Mouse (Mus musculus) kidney, postnatal 14 days (tissue): ENCODE measurements around the gene Asb12.
"Not testable (repeated sequence)": the region's sequence is repeated elsewhere in the genome, so short reads cannot be mapped to it uniquely, and the experiment has no call there.

Experiments
- DNase-seq: peaks from one replicate; pipeline ENCODE4 v3.0.0; 2022; ENCODE audit warnings: mixed read lengths

Asb12 gene

DNA sequence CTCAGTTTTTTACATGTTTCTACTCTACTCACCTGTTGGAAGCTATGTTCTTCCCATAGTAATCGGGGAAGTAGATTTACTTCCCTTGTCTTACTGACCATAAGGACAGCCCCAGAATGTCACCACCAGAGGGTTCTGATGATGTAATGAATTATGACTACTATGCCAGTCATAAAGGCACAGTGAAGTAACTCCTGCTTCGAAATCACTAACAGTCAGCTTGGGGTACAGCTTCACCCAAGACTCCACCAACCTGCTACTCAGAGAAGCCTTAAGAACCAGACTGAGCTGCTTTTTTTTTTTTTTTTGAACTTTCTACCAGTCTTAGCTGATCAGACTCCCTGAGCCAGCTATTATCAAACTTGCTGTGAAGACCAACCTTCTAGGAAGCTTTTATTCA, at the start of gene Asb12, which contains the start of gene Pfn5:
Asb12 (minus strand) TSS at position 101 of the 400 bp plus-strand sequence.
Pfn5 (plus strand) TSS at position 218 of the 400 bp plus-strand sequence.
- no peak for DNase-seq

DNA sequence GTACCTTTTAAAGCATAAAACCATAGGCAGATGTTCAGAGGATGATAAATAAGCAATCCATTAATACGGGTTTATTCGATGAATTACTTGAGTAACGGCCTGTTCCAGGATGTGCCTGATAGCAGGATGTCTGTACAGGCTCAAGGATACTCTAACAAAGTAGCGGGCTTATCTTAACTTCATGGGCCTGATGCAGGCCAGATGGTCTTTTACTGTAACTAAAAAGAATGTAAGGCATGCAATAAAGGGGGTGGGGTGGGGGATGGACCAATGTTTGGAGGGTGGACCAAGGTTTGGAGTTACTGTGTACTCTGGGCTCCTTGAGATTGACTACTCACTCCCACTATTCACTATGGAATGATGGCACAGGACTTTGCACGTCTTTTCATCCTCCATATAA, 42.8 kb upstream of the Asb12 start:
- no peak for DNase-seq

DNA sequence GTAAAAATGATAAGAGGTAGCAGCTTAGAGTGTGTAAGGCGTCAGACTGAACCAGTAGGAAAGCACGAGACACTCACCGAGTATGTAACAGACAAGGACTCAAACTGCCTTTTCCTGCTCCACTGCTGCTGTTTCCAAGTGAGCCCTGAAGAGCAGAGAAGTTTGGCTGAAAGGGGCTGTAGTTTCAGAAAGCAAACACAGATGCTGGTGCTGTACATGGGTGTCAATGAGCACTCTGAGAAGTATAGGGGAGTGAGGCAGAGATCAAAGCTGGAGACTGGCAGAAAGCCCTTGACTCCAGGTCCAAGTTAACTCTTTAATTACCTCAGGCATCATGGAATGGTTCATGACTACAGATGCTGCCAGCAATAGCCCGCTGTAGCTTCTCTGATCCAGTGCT, 3.5 kb downstream of the Asb12 start:
- no peak for DNase-seq

DNA sequence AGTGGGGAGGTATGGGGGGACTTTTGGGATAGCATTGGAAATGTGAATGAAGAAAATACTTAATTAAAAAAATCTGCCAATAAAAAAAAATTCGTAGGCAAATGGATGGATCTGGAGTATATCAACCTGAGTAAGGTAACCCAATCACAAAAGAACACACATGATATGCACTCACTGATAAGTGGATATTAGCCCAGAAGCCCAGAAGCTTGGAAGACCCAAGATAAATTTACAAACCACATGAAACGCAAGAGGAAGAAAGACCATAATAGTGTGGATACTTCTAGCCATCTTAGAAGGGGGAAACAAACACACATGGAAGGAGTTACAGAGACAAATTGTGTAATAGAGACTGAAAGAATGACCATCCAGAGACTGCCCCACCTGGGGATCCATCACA, 22.3 kb downstream of the Asb12 start:
- not testable (repeated sequence) for DNase-seq

DNA sequence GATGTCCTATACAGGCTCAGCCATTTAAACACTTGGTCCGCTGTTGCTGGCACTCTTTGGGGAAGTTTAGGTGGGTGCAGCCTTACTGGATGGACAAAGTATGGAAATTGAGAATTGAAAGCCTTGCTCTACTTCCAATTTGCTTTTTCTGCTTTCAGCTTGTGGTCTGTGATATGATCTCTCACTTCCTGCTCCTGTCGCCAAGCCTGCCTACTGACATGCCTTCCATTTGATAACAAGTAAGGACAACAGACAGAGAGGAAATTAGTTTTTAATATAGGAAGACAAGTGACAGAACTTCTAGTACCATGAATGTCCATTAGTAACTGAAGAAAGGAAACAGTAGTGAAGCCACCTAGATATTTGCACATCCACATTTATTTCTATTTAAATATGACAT, 32.6 kb downstream of the Asb12 start:
- DNase-seq: no peak

DNA sequence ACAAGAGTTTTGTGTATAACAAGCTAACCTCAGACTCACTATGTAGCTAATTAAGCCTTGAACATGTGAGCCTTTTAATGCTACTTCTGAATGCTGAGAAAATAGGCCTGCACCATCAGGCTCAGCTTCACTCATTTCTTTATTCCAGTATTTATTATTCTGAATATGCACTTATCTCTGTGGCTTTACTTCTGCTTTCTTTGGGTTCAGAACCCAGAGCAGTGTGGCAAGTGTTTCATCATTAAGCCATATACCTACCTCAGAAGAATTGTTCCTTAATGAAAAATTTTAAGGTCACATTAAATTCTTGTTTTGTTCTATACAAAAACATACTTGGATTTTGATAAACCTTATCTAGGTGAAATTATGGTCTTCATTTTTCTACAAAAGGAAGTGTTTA, 33.9 kb downstream of the Asb12 start:
- no peak for DNase-seq

DNA sequence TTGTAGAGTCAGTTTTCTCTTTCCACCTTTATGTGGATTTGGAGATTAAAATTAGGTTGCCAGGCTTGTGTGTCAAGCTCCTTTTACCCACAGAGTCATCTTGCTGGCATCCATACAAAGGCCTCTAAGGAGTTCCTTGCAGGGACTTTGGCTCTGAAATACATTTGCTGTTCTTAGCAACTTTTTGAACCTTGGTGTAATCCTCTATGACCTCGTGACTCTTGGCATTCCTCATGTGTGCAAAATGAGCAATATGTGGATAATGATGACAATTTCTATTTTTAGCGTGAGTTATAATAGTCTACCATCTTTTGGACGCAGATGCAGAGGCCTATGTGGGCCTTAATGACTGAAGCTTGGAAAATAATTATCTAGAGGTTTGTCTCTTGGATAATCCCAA, 100.6 kb downstream of the Asb12 start:
- DNase-seq: no peak

DNA sequence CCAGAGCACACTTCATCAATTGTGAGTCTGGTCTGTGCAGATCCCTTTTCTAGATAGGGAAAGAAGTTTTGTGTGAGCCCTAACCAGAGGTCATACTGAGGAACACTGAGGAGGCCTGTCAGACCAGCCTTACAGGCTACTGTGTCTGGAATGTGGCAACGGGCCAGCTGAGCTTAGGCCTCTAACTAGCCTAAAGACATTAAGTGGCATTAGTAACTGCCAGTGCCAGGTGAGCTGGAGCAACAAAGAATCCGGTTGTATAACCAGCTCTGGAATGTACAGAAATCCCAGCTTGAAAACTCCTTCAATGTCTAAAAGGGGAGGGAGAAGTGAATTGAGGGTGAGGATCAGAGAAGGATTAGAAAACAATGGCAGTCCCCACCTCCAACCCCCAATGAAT, 111.9 kb downstream of the Asb12 start:
- DNase-seq: peak; percentile 79

DNA sequence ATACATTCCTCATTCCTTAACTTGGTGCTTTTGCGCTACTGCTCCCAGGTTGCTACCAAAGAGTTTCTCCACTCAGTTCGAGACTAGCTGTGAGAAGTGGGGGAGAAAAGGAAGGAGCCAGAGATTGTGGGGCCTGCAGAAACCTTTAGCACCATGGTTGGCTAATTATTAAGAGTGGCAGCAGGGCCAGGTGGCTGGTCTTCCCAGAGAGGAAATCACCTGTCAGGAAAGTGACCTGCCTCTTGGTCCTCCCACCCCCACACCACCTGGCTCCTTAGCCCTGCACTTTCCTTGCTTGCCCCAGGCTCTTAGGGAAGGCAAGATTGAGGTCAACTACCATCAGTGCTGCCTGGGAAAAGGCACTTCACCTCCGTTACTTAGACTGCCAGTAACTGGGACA, 112.6 kb downstream of the Asb12 start:
- DNase-seq: no peak

DNA sequence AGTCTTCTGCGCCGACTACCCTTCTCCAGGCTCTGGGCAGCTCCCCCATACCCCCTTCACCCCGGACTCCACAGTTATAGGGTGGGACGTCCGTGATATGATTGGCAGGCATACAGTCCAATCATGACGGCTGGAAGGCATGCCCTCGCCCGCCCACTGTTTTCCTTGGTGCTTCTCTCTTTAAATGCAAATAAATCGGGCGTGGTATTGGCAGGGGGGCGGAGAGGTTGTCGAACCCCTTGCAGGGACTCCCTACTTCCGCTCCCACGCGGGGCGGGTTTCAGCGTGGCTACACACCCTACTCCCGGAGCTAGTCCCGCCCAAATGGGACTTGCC, 113.0 kb downstream of the Asb12 start, which contains the start of gene Amer1:
Amer1 (minus strand) TSS at position 97 of the 336 bp plus-strand sequence.
- DNase-seq: peak; percentile 93

DNA sequence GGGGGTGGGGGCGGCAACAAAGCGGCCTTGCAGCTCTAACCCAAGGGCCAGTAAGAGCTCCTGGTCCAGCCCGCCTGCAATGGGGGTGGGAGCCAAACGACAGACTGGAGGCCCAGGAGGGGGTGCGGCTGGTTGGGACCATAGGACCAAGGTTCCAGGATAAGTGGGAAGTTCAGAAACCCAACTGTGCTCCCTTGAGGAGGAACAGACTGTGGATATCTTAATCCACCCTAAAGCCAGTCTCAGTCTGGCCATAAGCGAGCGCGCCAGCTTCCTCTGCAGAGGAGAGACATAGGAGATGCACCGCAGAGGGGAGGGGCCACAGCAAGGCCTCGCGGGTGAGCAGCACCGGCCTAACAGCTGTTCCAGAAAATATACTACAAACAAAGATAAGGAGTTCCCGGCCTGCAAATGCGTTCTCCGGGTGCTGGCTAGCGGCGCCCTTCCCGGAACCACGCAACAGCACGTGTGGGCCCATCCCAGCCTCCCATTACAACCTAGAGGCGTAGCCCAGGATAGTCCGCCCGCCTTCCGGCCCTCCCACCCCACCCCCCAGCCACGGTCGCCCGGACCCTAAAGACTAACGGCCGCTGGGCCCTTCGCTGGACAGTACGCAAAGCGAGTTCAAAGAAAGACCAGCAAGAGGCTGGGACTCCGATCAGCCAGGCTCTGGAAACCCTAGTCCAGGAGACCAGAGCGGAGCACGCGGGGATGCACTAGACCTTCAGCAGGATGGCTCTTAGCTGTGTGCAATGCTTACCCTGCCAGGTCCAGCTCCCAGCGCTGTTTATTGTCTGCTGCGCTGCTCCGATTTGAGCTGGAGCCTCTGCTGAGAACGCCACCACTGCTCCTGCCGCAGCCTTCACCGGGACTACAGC, 113.7 kb downstream of the Asb12 start:
- peak; percentile 41 for DNase-seq

DNA sequence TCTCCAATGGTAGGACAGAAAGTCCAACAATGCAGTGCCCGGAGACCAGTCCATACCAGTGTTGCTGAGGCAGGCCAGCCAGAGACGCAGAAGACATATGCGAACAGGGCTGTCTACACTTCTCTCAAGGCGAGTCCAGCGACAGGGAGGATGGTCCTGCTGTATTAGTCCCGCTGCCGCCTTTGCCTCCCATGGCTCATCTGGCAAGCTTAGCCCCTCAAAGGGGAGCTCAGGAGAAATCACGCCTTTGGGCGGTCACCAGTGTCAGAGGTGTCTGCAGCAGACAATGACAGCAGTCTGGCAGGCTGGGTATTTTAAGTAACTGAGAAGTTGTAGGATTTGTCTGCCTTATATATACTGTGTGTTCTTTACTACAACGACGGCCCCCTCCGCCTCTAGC, 114.4 kb downstream of the Asb12 start:
- DNase-seq: no peak

DNA sequence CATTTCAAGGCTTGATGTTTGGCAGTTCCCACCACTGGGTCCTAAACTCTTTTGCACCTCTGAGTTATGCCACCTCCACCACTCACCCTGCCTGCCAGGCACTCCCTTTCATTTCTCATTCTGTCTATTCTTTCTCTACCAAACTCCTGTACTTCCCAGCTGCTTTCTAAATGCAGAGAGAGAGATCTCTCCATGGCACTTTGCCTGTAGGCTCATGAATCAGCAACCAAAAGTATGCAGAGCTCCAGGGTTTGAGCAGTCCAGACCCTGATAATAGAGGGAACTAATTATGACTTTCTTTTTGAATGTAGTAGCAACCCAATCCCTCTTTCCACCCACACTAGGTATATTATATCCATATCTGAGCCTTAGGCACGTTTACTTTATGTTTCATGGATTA, 115.5 kb downstream of the Asb12 start:
- no peak for DNase-seq

DNA sequence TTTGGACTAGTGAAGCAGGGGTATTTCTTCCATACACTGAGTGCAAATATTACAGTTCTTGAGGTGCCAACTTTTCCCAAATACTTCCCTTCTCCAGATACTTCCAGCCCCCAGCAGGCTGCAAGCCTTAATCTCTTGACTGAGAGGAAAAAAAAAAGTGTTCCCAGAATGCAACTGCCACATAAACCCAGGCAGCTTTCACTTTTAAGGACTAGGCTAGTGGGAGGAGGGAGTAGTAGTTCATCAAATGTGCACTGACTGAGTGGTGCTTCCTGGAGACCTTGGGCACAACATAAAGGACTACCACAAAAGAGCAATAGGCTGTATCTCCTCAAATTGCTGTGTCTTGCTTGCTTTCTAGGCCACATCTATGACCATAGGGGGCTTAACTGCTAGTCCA, 116.5 kb downstream of the Asb12 start:
- DNase-seq: no peak

DNA sequence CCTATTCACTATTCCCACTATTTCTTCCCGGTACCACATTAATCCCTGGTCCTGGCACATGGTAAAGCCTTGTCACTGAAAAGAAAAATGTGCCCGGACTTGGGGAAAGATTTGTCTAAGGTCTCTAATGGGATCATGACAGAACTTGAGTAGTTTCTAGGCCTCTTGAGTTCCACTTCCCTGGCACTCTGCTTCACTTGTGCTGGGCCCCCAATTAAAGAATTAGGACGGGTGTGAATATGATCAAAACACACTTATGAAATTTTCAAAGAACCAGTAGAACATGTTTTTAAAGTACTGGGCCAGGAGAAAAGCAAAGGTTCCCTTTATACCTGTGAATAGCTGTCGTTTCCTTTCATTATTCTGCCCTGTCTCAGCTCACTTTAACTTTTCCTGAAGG, 119.3 kb downstream of the Asb12 start:
- DNase-seq: no peak

DNA sequence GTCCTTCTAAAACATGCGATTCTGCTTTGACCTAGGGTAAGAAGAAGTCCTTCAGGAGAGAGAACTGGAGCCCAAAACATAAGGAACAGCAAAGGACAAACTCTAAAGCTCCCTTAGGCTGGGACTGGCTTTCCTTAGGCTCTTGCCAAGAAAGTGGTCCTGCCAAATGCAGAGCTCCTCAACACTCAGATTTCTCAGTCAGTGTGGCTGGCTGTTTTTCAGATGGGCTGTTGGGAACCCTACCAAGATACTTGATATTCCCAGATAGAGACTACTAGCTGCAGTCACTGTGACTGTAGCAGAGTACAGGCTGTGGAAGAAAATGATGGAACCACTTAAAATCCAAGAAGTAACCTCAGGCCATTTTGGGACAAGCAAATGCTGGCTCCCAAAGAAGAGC, 120.6 kb downstream of the Asb12 start:
- no peak for DNase-seq
